Mouse (Mus musculus) CH12.LX (cell line): ENCODE measurements at regions not wholly inside any gene's neighbourhood (a gene's known extent, or its start where the extent isn't known, plus 50 kb on each side); places are given as distances from the start of the nearest gene placed in this dataset.

Experiments
- DNase-seq: peaks from one replicate; pipeline ENCODE4 v3.0.0-alpha.2; 2013; ENCODE audit errors: extremely low read depth
- H3K27ac ChIP-seq: 2 replicates; pipeline ENCODE4 v1.5.1; 2012; ENCODE audit warnings: low read depth, mild to moderate bottlenecking, control low read depth, moderate library complexity; ENCODE audit not compliant: insufficient read depth
- H3K27me3 ChIP-seq: replicated peaks from 2 replicates; pipeline ENCODE3; 2012; ENCODE audit warnings: inconsistent platforms
- H3K36me3 ChIP-seq, 2 experiments: replicated peaks in 1 of 2; 2 replicates each; pipeline versions ENCODE3 to v1.6.1; 2012; ENCODE audit warnings: inconsistent platforms in 1 of 2, low read length in 1 of 2, mild to moderate bottlenecking in 1 of 2, mixed read lengths in 1 of 2, moderate library complexity in 1 of 2; ENCODE audit not compliant: control insufficient read depth in 1 of 2, insufficient read depth in 1 of 2
- H3K4me1 ChIP-seq, 2 experiments: 2 replicates each; pipeline ENCODE4 v1.6.1; 2012; ENCODE audit warnings: inconsistent platforms in 1 of 2, moderate library complexity in 1 of 2; ENCODE audit not compliant: insufficient read depth in 2 of 2, control insufficient read depth in 1 of 2
- H3K4me2 ChIP-seq: 2 replicates; pipeline ENCODE4 v1.6.1; 2012; ENCODE audit warnings: low read depth, mild to moderate bottlenecking, control low read depth; ENCODE audit not compliant: poor library complexity, insufficient read depth, severe bottlenecking
- H3K4me3 ChIP-seq, 3 experiments: fragments of 150-350 bp in 1 of 3; sonication (generic) in 1 of 3; replicated peaks in 1 of 3; 2 replicates each; pipeline versions ENCODE3 to v1.5.1; 2011 to 2012; ENCODE audit warnings: low read depth in 2 of 3, low read length in 2 of 3, mild to moderate bottlenecking in 2 of 3, moderate library complexity in 2 of 3, control low read depth in 1 of 3, improper control_type of control experiment in 1 of 3, inconsistent platforms in 1 of 3, mixed read lengths in 1 of 3; ENCODE audit not compliant: poor library complexity in 1 of 3
- H3K79me2 ChIP-seq: replicated peaks from 2 replicates; pipeline ENCODE4 v1.6.1; 2012; ENCODE audit warnings: mild to moderate bottlenecking, moderate library complexity; ENCODE audit not compliant: control insufficient read depth, poor library complexity, insufficient read depth, severe bottlenecking; ENCODE audit errors: extremely low read depth
- H3K9ac ChIP-seq: 2 replicates; pipeline ENCODE4 v1.6.1; 2012; ENCODE audit warnings: low read depth, mild to moderate bottlenecking, control low read depth, moderate library complexity; ENCODE audit not compliant: insufficient read depth
- H3K9me3 ChIP-seq: replicated peaks from 2 replicates; pipeline ENCODE3; 2012; ENCODE audit warnings: low read length, inconsistent platforms, mixed read lengths
- BHLHE40 ChIP-seq: IDR thresholded peaks from 2 replicates; pipeline ENCODE4 v1.6.1; 2011; ENCODE audit warnings: mild to moderate bottlenecking, low read depth, low read length, improper control_type of control experiment
- CTCF ChIP-seq, 2 experiments: IDR thresholded peaks in 1 of 2; conservative IDR thresholded peaks in 1 of 2; 2 replicates each; pipeline ENCODE4 v1.5.1; 2011 to 2012; ENCODE audit warnings: low read depth in 2 of 2, low read length in 2 of 2, improper control_type of control experiment in 1 of 2, inconsistent platforms in 1 of 2, mild to moderate bottlenecking in 1 of 2, moderate library complexity in 1 of 2
- ELF1 ChIP-seq: IDR thresholded peaks from 2 replicates; pipeline ENCODE4 v1.6.1; 2014; ENCODE audit warnings: low read depth, mild to moderate bottlenecking, inconsistent platforms, low read length, improper control_type of control experiment
- EP300 ChIP-seq: IDR thresholded peaks from 2 replicates; pipeline ENCODE4 v1.6.1; 2011; ENCODE audit warnings: low read length, improper control_type of control experiment
- GABPA ChIP-seq: IDR thresholded peaks from 2 replicates; pipeline ENCODE4 v1.6.1; 2012; ENCODE audit warnings: low read depth, low read length, improper control_type of control experiment, inconsistent platforms; ENCODE audit not compliant: insufficient replicate concordance
- HCFC1 ChIP-seq: IDR thresholded peaks from 2 replicates; pipeline ENCODE4 v1.6.1; 2012; ENCODE audit warnings: low read depth, mild to moderate bottlenecking, inconsistent platforms, low read length, improper control_type of control experiment
- JUND ChIP-seq: conservative IDR thresholded peaks from 2 replicates; pipeline ENCODE4 v1.6.1; 2011; ENCODE audit warnings: low read depth, low read length, improper control_type of control experiment
- KAT2A ChIP-seq: IDR thresholded peaks from 2 replicates; pipeline ENCODE4 v1.6.1; 2012; ENCODE audit warnings: low read length, improper control_type of control experiment, inconsistent platforms; ENCODE audit not compliant: insufficient replicate concordance
- MAFK ChIP-seq: IDR thresholded peaks from 2 replicates; pipeline ENCODE4 v1.6.1; 2011; ENCODE audit warnings: low read length, improper control_type of control experiment; ENCODE audit not compliant: insufficient replicate concordance
- MAX ChIP-seq: IDR thresholded peaks from 2 replicates; pipeline ENCODE4 v1.6.1; 2011; ENCODE audit warnings: low read length, improper control_type of control experiment
- MAZ ChIP-seq: IDR thresholded peaks from 2 replicates; pipeline ENCODE4 v1.6.1; 2012; ENCODE audit warnings: low read depth, mild to moderate bottlenecking, inconsistent platforms, low read length, improper control_type of control experiment, moderate library complexity
- MYC ChIP-seq: IDR thresholded peaks from 2 replicates; pipeline ENCODE4 v1.6.1; 2011; ENCODE audit warnings: low read depth, mild to moderate bottlenecking, improper control_type of control experiment, low read length
- RCOR1 ChIP-seq: conservative IDR thresholded peaks from 2 replicates; pipeline ENCODE4 v1.6.1; 2012; ENCODE audit warnings: low read depth, mild to moderate bottlenecking, inconsistent platforms, low read length, improper control_type of control experiment
- SMC3 ChIP-seq: IDR thresholded peaks from 2 replicates; pipeline ENCODE4 v1.6.1; 2011; ENCODE audit warnings: low read depth, low read length, improper control_type of control experiment
- TBP ChIP-seq: conservative IDR thresholded peaks from 2 replicates; pipeline ENCODE4 v1.6.1; 2011; ENCODE audit warnings: low read depth, low read length, improper control_type of control experiment
- TCF12 ChIP-seq: IDR thresholded peaks from 2 replicates; pipeline ENCODE4 v1.6.1; 2014; ENCODE audit warnings: low read depth, mild to moderate bottlenecking, inconsistent platforms, low read length, improper control_type of control experiment
- UBTF ChIP-seq: IDR thresholded peaks from 2 replicates; pipeline ENCODE4 v1.6.1; 2012; ENCODE audit warnings: low read depth, mild to moderate bottlenecking, inconsistent platforms, low read length, improper control_type of control experiment, moderate library complexity
- dilution Hi-C: fragments of 300-500 bp; cut with MboI; formaldehyde crosslinking; loops from 2 replicates; pipeline ENCODE4 v1.14.3; 2020; ENCODE audit warnings: low sequenced_read_pairs; ENCODE audit not compliant: extremely low pct_unique_long_range_greater_than_20kb, extremely low pct_ligation_motif_present
- in situ Hi-C: fragments of 300-500 bp; cut with MboI; formaldehyde crosslinking; loops from 3 replicates; pipeline ENCODE4 v1.14.3; 2019; ENCODE audit warnings: low sequenced_read_pairs, low pct_ligation_motif_present, low pct_unique_long_range_greater_than_20kb, mixed read lengths

- H3K4me2 ChIP-seq: no peak overlapping the region
- in situ Hi-C loops (loop anchor here (10.0 kb wide), 1 partner anchor 285 kb away; no protein-coding TSS in a partner anchor), dilution Hi-C loops (no loop called here)
- no peaks in the 10 kb centered on the region for H3K79me2 ChIP-seq
- no peak for DNase-seq
- TF ChIP-seq TBP (no peak), ELF1 (no peak), KAT2A (no peak), SMC3 (no peak), MAFK (no peak)
- no peaks in the 10 kb centered on the region for H3K27me3 ChIP-seq
- no peak overlapping the region for H3K9ac ChIP-seq
- H3K36me3 ChIP-seq: no peaks in the 10 kb centered on the region
- H3K4me1 ChIP-seq: peaks cover 49 to 67% of the 10 kb centered on the region in 2 experiments
- no peak overlapping the region for H3K4me3 ChIP-seq
- H3K9me3 ChIP-seq: no peaks in the 10 kb centered on the region
- no peak overlapping the region for H3K27ac ChIP-seq
These were observed 218.0 kb upstream of the Hs6st1 start for GRCm38 (mm10) chr1:35850191-35850545.

- in situ Hi-C loops: loop anchor here (10.0 kb wide), 1 partner anchor 284 kb away; no protein-coding TSS in a partner anchor
- Histone ChIP-seq H3K4me3 (no peak overlapping the region), H3K9me3 (no peaks in the 10 kb centered on the region), H3K9ac (no peak overlapping the region), H3K27ac (no peak overlapping the region), H3K79me2 (no peaks in the 10 kb centered on the region), H3K27me3 (no peaks in the 10 kb centered on the region), H3K36me3 (no peaks in the 10 kb centered on the region), H3K4me2 (no peak overlapping the region), H3K4me1 (peaks cover 45 to 67% of the 10 kb centered on the region in 2 experiments)
- no peak for DNase-seq
- dilution Hi-C loops: no loop called here
- TF ChIP-seq RCOR1 (no peak), ELF1 (no peak), MAFK (no peak), MAX (no peak), MAZ (no peak), BHLHE40 (no peak), CTCF (conservative IDR thresholded peaks at IDR 0.05 in 1 of 2, IDR thresholded peaks at IDR 0.05 in 1 of 2; ENCODE audit: low read depth in 2 of 2, low read length in 2 of 2) (no peak), SMC3 (no peak), EP300 (no peak), MYC (no peak), GABPA (no peak), UBTF (no peak), JUND (no peak), TCF12 (no peak), HCFC1 (no peak)
These were observed 217.6 kb upstream of the Hs6st1 start for GRCm38 (mm10) chr1:35850566-35851085.
